Mouse (Mus musculus): ENCODE measurements around the gene Slc35g1.

GRCm38 (mm10) chr19:38430475-38430874, 34.7 kb downstream of the Slc35g1 start:
- no peak for TF ChIP-seq CTCF (IDR thresholded peaks at IDR 0.05; ENCODE audit: low read depth)
- no peak for TF ChIP-seq EP300 (IDR thresholded peaks at IDR 0.05; ENCODE audit: low read depth)

All from liver, embryonic 14.5 days (tissue).